Mouse (Mus musculus) small intestine, adult 2 months (tissue): ENCODE measurements around the gene Wfdc15b.

ENCODE experiments used
- CTCF ChIP-seq: fragments of 200-500 bp; IDR thresholded peaks from 2 replicates; pipeline ENCODE4 v1.5.1; 2012; ENCODE audit warnings: low read depth, mild to moderate bottlenecking, control low read depth, inconsistent platforms, low read length, moderate library complexity, mixed read lengths; ENCODE audit not compliant: insufficient replicate concordance, insufficient read length; ENCODE audit errors: extremely low read depth
- POLR2A ChIP-seq: fragments of 200-500 bp; IDR thresholded peaks from 2 replicates; pipeline ENCODE4 v1.6.1; 2012; ENCODE audit warnings: low read depth, mild to moderate bottlenecking, control low read depth, inconsistent platforms, low read length, moderate library complexity

DNA sequence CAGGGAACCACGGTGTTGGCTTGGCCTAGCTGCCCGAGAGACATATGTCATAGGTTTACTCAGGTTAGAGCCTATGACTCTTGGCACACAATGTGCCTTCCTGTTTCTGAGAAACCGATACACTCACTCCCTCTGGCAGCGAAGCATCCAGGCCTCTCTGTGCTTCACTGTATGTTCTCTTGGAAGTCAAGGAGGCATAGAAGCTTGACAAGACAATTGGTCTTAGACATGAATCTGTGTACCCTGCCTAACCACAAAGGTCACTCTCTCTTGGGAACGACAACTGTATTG, 24.8 kb downstream of the Wfdc15b start:
- TF ChIP-seq POLR2A (no peak), CTCF (no peak)
